Mouse (Mus musculus): ENCODE measurements around the gene Numa1.

DNA sequence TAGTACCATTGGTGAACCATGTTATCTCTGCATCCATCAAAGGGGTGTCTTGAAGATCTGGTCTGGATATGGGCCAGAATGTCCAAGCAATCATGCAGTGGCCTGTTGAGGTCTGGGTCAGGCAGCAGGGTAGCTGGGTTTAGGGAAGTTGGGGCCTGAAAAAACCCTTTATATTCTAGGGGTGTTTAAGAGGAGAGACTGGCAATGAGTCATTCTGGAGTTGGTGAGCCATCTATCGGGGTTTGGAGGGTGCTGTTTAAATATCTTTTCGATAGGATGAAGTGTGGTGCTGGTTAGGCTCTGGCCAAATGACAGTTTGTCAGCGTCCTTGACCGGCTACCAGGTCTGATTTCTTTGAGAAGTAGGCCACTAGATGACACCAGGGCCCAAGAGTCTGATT is 2.0 kb downstream of the Numa1 start:
- TF ChIP-seq CTCF (conservative IDR thresholded peaks at IDR 0.05; ENCODE audit: insufficient read depth, insufficient read length, low read depth, low read length), result no peak
- no peak for TF ChIP-seq POLR2A (IDR thresholded peaks at IDR 0.05; ENCODE audit: low read depth, low read length)
